Mouse (Mus musculus): ENCODE results near the gene Sap25.

- no peak for TF ChIP-seq EP300 (IDR thresholded peaks at IDR 0.05; ENCODE audit: insufficient read depth, low read depth, low read length)
- no peak for TF ChIP-seq CTCF (IDR thresholded peaks at IDR 0.05)
- no peak for TF ChIP-seq POLR2A (IDR thresholded peaks at IDR 0.05; ENCODE audit: insufficient read depth, low read depth, low read length)
Measured at GRCm38 (mm10) chr5:137649251-137649650, 8.1 kb downstream of the Sap25 start.

All from heart, adult 2 months (tissue).